Mouse (Mus musculus): ENCODE data around the gene Cab39.

DNA sequence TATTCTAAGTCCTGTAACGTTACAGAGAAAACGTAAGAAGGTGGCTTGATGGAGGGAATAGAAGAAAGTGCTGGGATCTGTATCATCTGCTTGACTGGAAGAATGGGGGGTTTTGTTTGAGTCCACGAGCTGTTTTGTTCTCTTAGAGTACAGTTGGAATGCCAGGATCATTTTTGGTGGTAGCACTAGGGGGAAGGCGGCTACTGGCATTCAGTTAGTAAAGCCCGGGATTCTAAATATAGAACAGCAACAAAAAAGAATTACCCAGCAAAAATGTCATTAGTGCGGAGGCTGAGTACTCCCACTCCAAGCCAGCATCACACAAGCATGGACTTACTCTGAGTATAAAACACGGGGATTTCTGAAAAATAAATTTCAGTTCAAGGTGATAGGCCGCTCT lies 29.0 kb downstream of the Cab39 start:
- TF ChIP-seq CTCF (IDR thresholded peaks at IDR 0.05; ENCODE audit: low read depth) (no peak), EP300 (IDR thresholded peaks at IDR 0.05; ENCODE audit: low read depth) (no peak)

All from liver, embryonic 14.5 days (tissue).